Mouse (Mus musculus): Measurements from ENCODE around the gene Arhgap22. TPM values are rescaled to one million over a fixed set of nuclear protein-coding genes. Genes with fewer than 3 reads are reported as not detected.

The Arhgap22 gene
- 1 to 10 TPM in 1 of 2 experiments, under 1 TPM in 1; 0.97 to 1.2 TPM for total RNA-seq (2021)
- long read RNA-seq, experiment 1, partial matches to known transcripts, result 0 of 3 reads
- long read RNA-seq, experiment 1, other reads (novel, unspliced or antisense), result 3 of 3 reads
- long read RNA-seq, experiment 2, partial matches to known transcripts, result 0 of 1 reads
- long read RNA-seq, experiment 2, other reads (novel, unspliced or antisense), result 1 of 1 reads

DNA sequence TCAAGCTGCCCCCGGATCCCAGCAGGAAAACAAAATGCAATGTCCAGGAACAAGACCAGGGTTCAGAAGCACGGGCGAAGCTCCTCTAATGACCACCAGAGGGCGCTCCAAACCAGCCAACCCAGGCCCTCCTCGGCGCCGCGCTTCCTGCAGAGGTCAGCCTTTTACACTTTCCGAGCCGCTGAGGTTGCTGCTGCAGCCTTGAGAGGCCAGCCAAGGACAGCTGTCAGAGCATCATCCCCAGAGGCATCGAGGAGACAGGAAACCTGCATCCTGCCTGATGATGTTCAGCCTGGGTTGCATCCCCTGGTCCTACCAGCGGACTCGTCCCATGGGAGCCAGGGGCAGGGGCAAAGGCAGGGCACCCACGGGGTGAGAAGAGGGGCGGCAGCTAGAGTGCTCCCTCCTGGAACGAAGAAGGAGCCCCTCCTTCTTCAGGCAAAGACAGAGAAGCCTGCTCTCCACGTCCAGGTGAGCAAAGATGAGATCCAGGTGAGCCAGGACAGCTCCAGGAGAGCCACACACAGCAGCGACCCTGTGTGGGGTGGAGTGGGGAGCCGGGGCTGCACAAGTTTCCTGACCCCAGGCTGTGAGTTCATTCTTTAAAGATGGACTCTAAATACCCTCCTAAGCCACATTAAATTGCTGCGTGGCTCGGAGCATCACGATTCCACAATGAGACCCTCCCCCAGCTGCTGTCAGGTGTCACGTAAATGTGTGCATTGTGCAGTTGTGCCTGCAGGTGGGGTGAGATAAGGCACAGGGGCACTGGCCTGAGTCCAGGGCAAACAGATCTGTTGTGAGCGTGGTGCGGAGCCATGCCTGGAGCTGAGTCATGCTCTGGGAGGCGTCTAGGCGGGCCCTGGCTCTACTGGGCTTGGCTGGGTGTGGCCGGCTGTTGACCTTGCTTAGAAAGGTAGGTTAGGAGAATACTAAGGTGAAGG, at the start of gene Arhgap22:
Gene Arhgap22 (plus strand): TSS at position 204 of the 944 bp plus-strand sequence.
- Histone ChIP-seq H3K4me3 (no peak within 1 kb of the TSS), H3K27ac (no peak within 1 kb of the TSS)
- intact Hi-C loops (cut with DNase I), result loop anchor here (1.0 kb wide), 1 partner anchor 89 kb away; no protein-coding TSS in a partner anchor
- peak; percentile 89 for DNase-seq
- peak; percentile 100; the same call in 1 of the 2 replicates for TF ChIP-seq CTCF (IDR thresholded peaks at IDR 0.05)

DNA sequence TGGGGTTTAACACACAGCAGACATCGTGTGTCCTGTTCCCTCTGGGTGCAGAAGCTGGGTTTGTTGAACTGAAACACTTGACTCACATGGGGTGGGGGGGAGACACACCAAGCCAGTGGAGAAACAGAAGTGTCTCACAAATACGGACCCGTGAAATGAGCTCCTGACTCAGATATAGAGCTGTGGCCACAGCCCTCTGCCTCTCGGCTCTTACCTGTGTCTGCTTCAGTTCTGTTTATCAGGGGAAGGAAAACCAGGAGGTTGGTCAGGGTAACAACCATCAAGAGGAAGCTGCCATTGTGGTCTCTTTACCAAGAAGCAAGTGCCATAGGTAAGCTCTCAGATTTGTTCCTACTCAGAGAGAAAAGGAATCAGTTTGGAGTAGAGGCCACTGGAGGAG, 45.1 kb upstream of the Arhgap22 start:
- DNase-seq, result no peak
- Histone ChIP-seq H3K27ac (no peak overlapping the region), H3K4me3 (no peak overlapping the region)
- TF ChIP-seq CTCF (IDR thresholded peaks at IDR 0.05), result no peak
- intact Hi-C loops (cut with DNase I), result no loop called here

DNA sequence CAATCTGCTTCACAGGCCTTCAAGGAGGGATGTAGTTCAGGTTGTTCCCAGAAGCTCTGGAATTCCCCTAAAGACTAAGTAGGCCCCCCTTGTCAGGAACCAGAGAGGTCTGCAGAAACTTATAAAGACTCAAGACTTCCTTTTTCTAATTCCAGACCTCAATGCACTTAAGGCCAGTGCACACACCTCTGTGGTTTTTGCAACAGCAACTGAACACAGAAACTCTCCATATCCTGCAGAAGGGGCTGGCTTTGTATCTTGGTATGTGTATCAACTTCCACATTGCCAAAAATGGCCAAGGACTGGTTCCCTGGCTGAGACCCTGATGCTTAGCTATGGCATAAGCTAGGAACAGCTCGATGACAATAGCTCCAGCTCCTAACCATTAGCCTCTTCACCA, 41.9 kb upstream of the Arhgap22 start:
- no peak for DNase-seq
- no peak overlapping the region for H3K27ac ChIP-seq
- intact Hi-C loops (cut with DNase I), result no loop called here
- TF ChIP-seq CTCF (IDR thresholded peaks at IDR 0.05), result no peak
- H3K4me3 ChIP-seq, result no peak overlapping the region

DNA sequence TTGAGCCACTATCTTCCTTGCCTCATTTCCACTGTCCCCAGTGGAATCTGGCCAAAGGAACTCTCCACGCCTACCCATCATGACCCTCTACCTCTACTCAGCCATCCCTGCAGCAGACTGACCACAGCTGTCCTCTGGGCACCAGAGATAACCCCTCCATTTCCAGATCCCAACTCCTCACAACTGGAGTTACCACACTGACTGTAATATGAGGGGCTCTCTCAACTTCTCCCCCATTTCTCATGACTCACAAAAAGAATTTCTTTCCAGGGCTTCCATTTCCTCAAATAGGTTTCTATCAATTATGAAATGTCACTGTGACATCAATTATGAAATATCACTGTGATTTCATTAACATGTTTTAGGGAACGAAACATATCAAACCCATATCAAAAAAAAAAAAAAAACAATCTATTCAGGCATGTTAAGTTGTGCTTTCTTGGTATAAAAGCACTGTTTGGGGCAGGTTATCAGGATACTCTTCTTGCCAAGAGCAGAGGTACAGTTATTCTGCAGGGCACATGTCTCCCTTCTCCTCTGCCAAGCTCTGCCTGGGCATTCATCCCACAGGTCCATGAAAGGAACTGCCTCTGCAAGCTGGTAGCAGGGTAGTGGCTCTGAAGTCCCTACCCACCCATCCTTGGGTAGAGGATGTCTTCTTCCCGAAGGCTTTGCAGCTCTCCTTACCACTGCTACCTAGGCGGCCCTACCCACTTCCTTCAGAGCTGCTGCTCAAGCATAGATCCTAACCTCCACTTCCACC, 38.6 kb upstream of the Arhgap22 start:
- no peak for TF ChIP-seq CTCF (IDR thresholded peaks at IDR 0.05)
- Histone ChIP-seq H3K4me3 (no peak overlapping the region), H3K27ac (no peak overlapping the region)
- DNase-seq, result no peak
- intact Hi-C loops (cut with DNase I), result no loop called here

DNA sequence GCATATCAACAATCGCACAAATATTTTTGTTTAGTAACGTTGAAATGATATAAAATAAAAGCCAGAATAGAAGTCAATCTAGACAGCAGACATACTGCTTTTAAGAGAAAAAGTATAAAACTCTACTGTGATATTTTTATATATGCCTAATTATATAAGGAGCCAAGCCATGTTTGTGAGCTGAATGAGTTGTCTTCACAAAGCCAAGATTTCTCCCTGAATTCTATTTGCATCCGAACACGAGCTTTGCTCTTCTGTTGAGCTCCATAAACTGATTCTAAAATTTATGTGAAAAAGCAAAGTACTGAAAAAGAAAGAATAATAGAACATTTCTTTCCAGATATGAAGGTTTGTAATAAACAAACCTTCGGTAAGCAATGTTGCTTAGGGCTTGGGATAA, 33.7 kb upstream of the Arhgap22 start:
- Histone ChIP-seq H3K4me3 (no peak overlapping the region), H3K27ac (no peak overlapping the region)
- no peak for DNase-seq
- intact Hi-C loops (cut with DNase I), result no loop called here
- no peak for TF ChIP-seq CTCF (IDR thresholded peaks at IDR 0.05)

DNA sequence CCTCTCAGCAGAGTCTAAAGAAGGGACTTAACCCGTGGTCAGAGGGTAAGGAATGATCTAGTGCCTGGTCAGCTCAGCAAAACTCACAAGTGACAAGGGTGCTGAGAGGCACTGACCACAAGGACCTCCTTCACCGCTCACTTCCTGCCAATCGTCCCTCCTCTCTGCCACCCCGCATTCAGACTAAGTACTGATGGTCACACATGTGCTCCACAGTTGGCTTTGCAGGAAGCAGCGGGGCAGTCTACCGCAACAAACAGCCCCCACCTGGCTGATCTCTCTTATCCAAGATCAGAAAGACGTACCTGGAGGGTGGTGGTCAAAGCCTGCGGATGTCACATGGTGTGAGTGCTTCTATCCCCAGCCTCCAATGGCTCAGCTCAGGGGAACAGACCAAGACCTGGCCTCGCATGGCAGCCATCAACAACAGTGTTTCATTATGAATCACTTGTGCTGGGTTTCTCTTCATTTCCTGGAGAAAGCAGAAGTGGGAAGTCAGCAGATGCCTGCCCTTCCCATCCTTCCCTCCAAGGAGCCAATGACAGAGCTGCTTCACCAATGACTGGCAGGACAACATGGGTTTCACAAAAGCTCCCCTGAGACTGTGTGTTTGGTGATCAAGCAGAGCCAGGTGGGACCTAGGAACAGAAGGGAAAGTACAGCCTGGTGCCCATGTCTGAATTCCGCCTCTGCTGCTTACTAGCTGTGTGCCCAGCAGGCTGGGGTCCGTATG, 28.6 kb upstream of the Arhgap22 start, which contains the start of gene Wdfy4:
Gene Wdfy4 (minus strand): TSS at position 441 of the 733 bp plus-strand sequence.
- Histone ChIP-seq H3K4me3 (peak within 1 kb of the TSS; percentile 43), H3K27ac (peak within 1 kb of the TSS; percentile 35)
- intact Hi-C loops (cut with DNase I), result no loop called here
- DNase-seq, result no peak
- TF ChIP-seq CTCF (IDR thresholded peaks at IDR 0.05), result no peak

DNA sequence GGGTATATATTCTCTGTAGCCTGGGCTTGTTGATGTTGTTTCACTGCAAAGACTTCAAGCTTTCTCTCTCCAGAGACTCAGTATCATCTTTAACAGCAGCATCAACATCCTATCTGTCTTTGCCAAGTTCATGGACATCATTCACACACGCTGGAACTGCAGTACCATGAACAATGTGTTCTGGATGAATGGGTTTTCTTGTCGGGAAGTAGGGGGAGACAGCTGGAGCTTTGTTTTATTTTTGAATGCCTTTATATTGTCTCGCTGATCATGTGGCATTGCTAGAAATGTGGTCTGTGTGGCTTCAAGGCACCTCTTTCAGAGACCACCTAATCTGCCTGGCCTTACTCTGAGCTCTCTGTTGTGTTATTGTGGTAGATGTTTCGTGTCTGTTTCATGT, 26.6 kb upstream of the Arhgap22 start:
- no peak for TF ChIP-seq CTCF (IDR thresholded peaks at IDR 0.05)
- Histone ChIP-seq H3K27ac (no peak overlapping the region), H3K4me3 (no peak overlapping the region)
- no peak for DNase-seq
- intact Hi-C loops (cut with DNase I), result no loop called here

DNA sequence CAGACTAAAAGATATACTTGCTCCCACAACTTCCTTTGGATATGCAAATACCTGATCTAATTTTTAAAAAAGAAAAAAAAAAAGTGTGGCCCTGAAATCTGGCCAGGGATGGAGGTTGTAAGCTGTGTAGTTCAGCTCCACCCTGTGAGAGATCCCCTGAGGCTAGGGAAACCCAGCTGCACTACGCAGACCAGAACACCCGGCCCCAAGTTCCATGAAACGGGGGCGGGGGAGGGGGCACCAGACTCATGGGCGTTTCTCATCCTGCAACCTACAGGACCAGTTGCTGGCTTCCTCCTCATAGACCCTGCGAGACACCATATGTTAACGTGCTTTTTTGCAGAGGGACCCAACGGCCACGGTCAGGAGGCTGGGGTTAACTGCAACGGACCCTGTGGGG, 24.6 kb upstream of the Arhgap22 start:
- TF ChIP-seq CTCF (IDR thresholded peaks at IDR 0.05), result no peak
- Histone ChIP-seq H3K27ac (no peak overlapping the region), H3K4me3 (no peak overlapping the region)
- no peak for DNase-seq
- intact Hi-C loops (cut with DNase I), result no loop called here

DNA sequence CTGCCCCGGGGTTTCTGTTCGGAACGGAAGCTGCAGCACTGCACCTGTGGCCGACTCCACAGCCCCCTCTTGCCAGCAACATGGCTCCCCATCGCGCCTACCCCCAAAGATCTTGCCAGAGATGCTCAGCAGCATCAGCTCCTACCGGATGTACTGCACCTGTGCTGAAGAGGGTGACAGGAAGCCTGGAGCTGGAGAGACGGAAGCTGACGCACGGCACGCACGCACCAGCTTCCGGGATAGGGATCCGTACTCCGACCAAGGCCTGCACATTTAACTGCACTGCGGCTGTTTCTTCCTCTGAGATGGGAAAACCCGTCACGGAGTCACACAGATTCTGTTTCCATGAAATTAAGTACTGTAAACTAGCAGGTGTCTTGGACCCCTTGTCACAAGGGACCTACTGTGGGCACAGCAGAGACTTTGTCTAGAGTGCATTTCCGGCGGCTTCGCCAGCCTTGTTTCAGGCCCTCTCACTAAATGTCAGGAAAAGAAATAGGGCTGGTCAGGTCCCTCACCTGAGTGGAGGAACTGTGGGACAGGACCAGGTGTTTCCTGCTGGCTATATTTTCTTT, 23.9 kb upstream of the Arhgap22 start:
- Histone ChIP-seq H3K27ac (no peak overlapping the region), H3K4me3 (no peak overlapping the region)
- no peak for DNase-seq
- no peak for TF ChIP-seq CTCF (IDR thresholded peaks at IDR 0.05)
- intact Hi-C loops (cut with DNase I), result no loop called here

DNA sequence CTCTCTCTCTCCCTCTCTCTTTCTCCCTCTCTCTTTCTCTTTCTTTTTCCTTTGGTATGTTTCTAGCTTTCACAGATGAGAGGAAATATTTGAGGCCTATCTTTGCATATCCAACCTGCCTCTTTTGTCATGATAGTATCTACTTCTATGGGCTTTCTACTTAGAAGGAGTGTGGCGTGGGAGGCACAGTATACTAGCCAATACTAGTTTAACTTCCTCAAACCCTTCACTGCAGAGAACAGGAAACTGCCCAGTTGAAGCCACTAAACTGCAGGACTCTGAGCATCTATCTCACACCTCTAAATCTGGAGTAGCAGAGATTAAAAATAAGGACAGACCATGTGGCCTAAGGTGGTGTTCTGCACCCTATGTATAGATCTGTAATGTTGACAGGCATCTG, 23.2 kb upstream of the Arhgap22 start:
- TF ChIP-seq CTCF (IDR thresholded peaks at IDR 0.05), result no peak
- H3K4me3 ChIP-seq, result no peak overlapping the region
- intact Hi-C loops (cut with DNase I), result no loop called here

DNA sequence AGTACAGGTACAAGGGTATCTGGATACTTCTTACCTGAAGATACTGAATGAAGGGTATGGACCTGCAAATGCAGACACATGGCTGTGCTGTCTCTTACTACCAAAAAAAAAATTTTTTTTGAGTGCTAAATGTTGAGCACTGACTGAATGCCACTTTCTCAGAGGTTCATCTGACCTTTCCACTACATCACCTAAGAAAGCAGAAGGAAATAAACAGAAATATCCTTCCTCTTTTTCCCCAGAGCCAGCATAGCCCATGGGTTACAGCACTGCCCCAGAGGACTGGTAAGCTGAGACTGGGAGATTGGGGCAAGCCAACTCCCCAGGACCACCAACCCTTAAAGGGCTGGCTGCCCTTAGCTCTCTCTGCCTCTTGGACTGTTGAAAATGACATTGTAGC, 20.1 kb upstream of the Arhgap22 start:
- intact Hi-C loops (cut with DNase I), result no loop called here
- no peak overlapping the region for H3K27ac ChIP-seq
- no peak overlapping the region for H3K4me3 ChIP-seq
- no peak for DNase-seq
- no peak for TF ChIP-seq CTCF (IDR thresholded peaks at IDR 0.05)

More for the DNA sequence above, 23.2 kb upstream of the Arhgap22 start:
- H3K27ac ChIP-seq, result no peak overlapping the region
- no peak for DNase-seq

DNA sequence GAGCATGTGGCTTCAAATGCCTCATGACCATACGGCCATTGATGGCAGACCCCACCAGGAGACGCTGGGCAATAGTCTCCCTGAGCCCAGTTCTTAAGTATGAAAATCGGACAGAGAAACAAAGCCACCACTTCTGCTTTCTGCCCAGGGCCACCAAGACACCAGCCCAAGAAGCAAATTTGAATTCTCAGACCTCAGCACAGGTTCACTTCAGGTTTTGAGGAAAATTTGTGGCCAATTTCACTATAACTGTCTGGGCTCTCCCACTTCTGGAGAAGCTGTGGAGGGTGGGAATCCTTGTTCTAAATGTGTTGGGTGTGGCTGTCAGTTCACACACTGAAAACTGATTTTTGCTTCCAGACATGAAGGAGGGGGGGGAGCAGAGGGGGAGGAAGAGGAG, 19.6 kb upstream of the Arhgap22 start:
- Histone ChIP-seq H3K27ac (no peak overlapping the region), H3K4me3 (no peak overlapping the region)
- intact Hi-C loops (cut with DNase I), result no loop called here
- DNase-seq, result no peak
- no peak for TF ChIP-seq CTCF (IDR thresholded peaks at IDR 0.05)
